Mouse (Mus musculus) lung, postnatal 0 days (tissue): Measurements from ENCODE around the gene Myrip. TPM values are rescaled to one million over a fixed set of nuclear protein-coding genes. Genes with fewer than 3 reads are reported as not detected.

Source experiments
- ATAC-seq: fragments of 200-750 bp; cut with Nextera tagmentation; 2 replicates; pipeline ENCODE4 v1.8.0; 2017; ENCODE audit warnings: moderate library complexity
- DNase-seq: peaks from one replicate; pipeline ENCODE4 v3.0.0-alpha.2; 2016; ENCODE audit warnings: low spot score
- H3K27ac ChIP-seq: fragments of 300-500 bp; sonication (generic); 2 replicates; pipeline ENCODE4 v1.5.1; 2014; ENCODE audit warnings: antibody characterized with exemption, mild to moderate bottlenecking, low read length, mixed read lengths
- H3K27me3 ChIP-seq: fragments of 300-500 bp; sonication (generic); replicated peaks from 2 replicates; pipeline ENCODE4 v1.6.1; 2014; ENCODE audit warnings: low read length, mixed read lengths; ENCODE audit not compliant: insufficient read depth
- H3K36me3 ChIP-seq: fragments of 300-500 bp; sonication (generic); 2 replicates; pipeline ENCODE4 v1.6.1; 2014; ENCODE audit warnings: low read length, mixed read lengths; ENCODE audit not compliant: insufficient read depth
- H3K4me1 ChIP-seq: fragments of 300-500 bp; sonication (generic); 2 replicates; pipeline ENCODE4 v1.6.1; 2014; ENCODE audit warnings: antibody characterized with exemption, low read depth, low read length, mixed read lengths; ENCODE audit not compliant: insufficient read depth
- H3K4me2 ChIP-seq: fragments of 300-500 bp; sonication (generic); replicated peaks from 2 replicates; pipeline ENCODE4 v1.6.1; 2014; ENCODE audit warnings: low read depth, mild to moderate bottlenecking, low read length, moderate library complexity, mixed read lengths
- H3K4me3 ChIP-seq: fragments of 300-500 bp; sonication (generic); 2 replicates; pipeline ENCODE4 v1.5.1; 2014; ENCODE audit warnings: low read depth, low read length
- H3K9ac ChIP-seq: fragments of 300-500 bp; sonication (generic); replicated peaks from 2 replicates; pipeline ENCODE4 v1.6.1; 2014; ENCODE audit warnings: low read depth, mild to moderate bottlenecking
- H3K9me3 ChIP-seq: fragments of 300-500 bp; sonication (generic); 2 replicates; pipeline ENCODE4 v1.6.1; 2016; ENCODE audit warnings: low read length, mixed read lengths
- CTCF ChIP-seq: IDR thresholded peaks from 2 replicates; pipeline ENCODE4 v1.5.1; 2016; ENCODE audit warnings: antibody characterized with exemption, mild to moderate bottlenecking
- EP300 ChIP-seq: IDR thresholded peaks from 2 replicates; pipeline ENCODE4 v1.6.1; 2016; ENCODE audit warnings: antibody characterized with exemption, mild to moderate bottlenecking, control low read depth
- WGBS: fragments of 180-500 bp; shearing (Covaris S2); extraction: QIAGEN DNeasy Blood & Tissue Kit; methylation state at CpG from one replicate; pipeline ENCODE4 v1.1.7; 2014; 5-methylcytosine and 5-hydroxymethylcytosine counted together
- polyA plus RNA-seq: library from polyadenylated mRNA; unstranded; fragments of >200 nt; fragmentation: Nextera tagmentation; extraction: Ambion mirVana; gene quantifications from 2 replicates; pipeline ENCODE4 v1.2.1, GENCODE M21; 2015

The Myrip gene
- polyA plus RNA-seq, 1 experiment from 2014 or later, result 0.58 TPM

DNA sequence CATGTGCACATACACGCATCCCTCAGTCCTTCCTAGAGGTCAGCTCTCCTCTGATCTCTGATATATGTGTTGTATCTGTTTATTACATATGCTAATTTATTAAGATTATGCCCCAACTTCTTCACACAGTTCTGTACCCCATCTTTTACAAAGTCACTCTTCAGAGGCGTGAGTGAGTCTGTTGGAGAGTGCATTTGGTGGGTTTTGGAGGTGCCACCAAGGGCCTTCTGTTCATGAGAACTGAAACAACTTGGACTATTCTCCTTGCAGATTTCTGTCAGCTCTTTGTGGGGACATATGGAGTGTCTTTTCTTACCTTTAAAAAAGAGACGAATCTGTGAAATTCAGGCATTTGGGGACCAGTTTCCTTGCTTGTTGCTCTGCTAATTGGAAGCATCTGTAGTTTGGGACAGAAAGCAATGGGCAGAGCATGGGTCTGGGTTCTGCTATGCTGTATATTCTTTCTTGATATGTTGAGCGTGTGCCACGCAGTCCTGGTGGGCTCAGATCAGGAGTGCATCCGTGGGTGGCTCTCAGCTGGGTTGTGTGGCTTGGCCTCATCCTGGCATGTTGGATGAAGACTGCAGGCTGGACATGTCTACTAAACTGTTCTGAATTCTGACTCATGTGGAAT lies 148.5 kb downstream of the Myrip start:
- TF ChIP-seq CTCF (no peak), EP300 (no peak)
- DNase-seq (no peak), ATAC-seq (no peak)
- no peak overlapping the region for H3K4me3 ChIP-seq
- H3K9ac ChIP-seq, result no peak overlapping the region
- no peaks in the 10 kb centered on the region for H3K36me3 ChIP-seq
- no peaks in the 10 kb centered on the region for H3K4me1 ChIP-seq
- H3K27me3 ChIP-seq, result no peaks in the 10 kb centered on the region
- H3K9me3 ChIP-seq, result no peaks in the 10 kb centered on the region
- 84% methylated on average over 6 of the region's 6 CpGs for WGBS
- H3K27ac ChIP-seq, result no peak overlapping the region
- H3K4me2 ChIP-seq, result no peak overlapping the region

DNA sequence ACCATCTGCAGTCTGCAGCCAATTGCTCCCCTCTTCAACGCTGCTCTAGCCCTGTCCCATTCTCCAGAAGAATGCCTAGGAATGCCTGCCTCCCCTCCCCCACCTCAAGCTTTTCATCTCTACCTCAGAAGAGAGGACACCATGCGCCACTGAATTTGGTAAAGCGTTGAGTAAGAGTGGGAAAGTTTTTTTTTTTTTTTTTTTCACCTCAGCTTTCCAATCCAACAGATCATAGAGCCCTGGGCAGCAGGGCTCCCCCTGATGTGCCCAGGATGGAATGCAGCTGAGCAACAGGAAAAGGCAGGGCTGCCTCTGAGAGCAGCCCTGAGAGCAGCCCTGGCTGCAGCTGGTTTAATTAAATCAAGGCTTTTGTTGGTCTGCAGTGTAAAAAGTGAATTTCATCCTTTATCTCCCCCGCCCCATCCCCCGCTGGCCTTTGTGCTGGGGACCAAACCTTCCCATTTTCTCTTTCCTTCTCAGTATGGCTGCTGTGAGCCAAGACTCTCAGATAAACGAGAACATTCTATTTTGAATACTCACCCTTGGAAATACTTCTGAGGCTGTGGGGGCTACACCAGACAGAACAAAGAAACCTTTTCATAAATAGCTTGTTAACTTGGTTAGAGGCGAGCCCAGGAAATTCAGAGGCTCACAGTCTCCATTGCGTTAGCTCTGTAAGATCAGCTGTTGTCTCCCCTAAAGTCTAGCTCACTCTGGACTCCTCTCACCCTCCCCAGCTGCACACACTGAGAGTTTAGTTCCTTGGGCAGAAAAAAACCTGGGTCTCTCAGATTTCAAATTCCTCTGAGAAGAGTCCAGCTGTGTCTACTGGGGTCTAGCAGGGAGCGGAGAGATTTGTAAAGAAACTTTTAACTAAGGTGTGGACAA lies 154.7 kb downstream of the Myrip start:
- no peak overlapping the region for H3K27ac ChIP-seq
- H3K9me3 ChIP-seq, result no peaks in the 10 kb centered on the region
- peak; percentile 5 for DNase-seq
- H3K9ac ChIP-seq, result no peak overlapping the region
- TF ChIP-seq EP300, result no peak
- no peak overlapping the region for H3K4me2 ChIP-seq
- no peaks in the 10 kb centered on the region for H3K36me3 ChIP-seq
- ATAC-seq, result peak; percentile 37; the same call in 1 of the 2 replicates
- no peaks in the 10 kb centered on the region for H3K4me1 ChIP-seq
- H3K27me3 ChIP-seq, result no peaks in the 10 kb centered on the region
- 26% methylated on average over 9 of the region's 9 CpGs for WGBS
- H3K4me3 ChIP-seq, result no peak overlapping the region

DNA sequence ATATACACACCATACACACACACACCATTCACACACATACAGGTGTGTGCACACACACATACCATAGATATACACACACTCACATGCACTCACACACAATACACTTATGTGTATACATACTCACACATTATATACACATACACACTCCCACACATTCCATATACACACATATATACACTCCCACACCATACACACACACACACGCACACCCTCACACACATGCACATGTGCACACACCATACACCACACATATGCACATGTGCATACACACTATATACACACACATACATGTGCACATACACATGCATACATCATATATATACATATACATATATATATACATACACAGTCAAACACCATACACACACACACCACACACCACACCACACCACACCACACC lies 169.1 kb downstream of the Myrip start:
- no peaks in the 10 kb centered on the region for H3K9me3 ChIP-seq
- no peak for ATAC-seq
- WGBS, result 88% methylated on average over 1 of the region's 1 CpGs
- no peak overlapping the region for H3K4me3 ChIP-seq
- no peak for DNase-seq
- H3K27me3 ChIP-seq, result no peaks in the 10 kb centered on the region
- TF ChIP-seq EP300 (no peak), CTCF (no peak)
- no peak overlapping the region for H3K4me2 ChIP-seq
- no peak overlapping the region for H3K27ac ChIP-seq
- no peaks in the 10 kb centered on the region for H3K4me1 ChIP-seq
- H3K36me3 ChIP-seq, result no peaks in the 10 kb centered on the region
- no peak overlapping the region for H3K9ac ChIP-seq

DNA sequence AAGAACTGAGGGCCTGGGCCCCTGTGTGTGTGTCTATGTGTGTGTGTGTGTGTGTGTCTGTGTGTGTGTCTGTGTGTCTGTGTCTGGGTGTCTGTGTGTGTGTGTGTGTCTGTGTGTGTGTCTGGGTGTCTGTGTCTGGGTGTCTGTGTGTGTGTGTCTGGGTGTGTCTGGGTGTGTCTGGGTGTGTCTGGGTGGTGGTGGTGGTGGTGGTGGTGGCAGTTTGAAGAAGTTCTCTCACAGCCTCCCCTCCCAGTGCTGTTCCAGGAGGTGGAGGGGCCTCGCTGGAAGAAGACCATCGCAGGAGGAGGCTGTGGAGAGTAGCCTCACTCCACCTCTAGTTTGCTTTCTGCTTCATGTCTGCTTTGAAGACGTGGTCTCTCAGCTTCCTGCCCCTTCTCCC lies 180.3 kb downstream of the Myrip start:
- 64% methylated on average over 3 of the region's 3 CpGs for WGBS
- H3K36me3 ChIP-seq, result no peaks in the 10 kb centered on the region
- H3K4me1 ChIP-seq, result no peaks in the 10 kb centered on the region
- H3K4me3 ChIP-seq, result no peak overlapping the region
- ATAC-seq (no peak), DNase-seq (no peak)
- TF ChIP-seq EP300, result no peak
- no peaks in the 10 kb centered on the region for H3K9me3 ChIP-seq
- H3K4me2 ChIP-seq, result no peak overlapping the region
- H3K27ac ChIP-seq, result no peak overlapping the region
- no peak overlapping the region for H3K9ac ChIP-seq
- no peaks in the 10 kb centered on the region for H3K27me3 ChIP-seq

DNA sequence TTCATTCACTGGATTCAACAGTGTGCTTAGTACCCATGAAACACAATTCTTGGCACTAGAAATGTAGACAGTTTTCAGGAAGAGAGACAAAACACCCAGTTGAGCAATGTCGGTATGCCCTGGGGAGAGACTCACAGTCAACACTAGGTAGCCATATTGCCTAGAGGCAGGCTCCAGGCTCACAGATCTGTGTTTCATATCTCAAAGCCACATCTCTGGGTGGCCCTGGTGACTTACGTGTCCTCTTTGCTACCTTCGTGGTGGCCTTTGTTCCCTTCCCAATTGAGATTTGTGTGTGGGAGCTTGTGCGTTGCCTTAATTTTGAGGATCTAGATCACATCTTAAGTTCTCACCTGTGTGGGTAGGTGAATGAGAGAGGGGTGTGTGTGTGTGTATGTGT lies 181.1 kb downstream of the Myrip start:
- Histone ChIP-seq H3K9me3 (no peaks in the 10 kb centered on the region), H3K27ac (no peak overlapping the region), H3K4me1 (no peaks in the 10 kb centered on the region), H3K27me3 (no peaks in the 10 kb centered on the region), H3K9ac (no peak overlapping the region), H3K4me3 (no peak overlapping the region), H3K4me2 (no peak overlapping the region), H3K36me3 (no peaks in the 10 kb centered on the region)
- DNase-seq (no peak), ATAC-seq (no peak)
- WGBS, result 88% methylated on average over 4 of the region's 4 CpGs
- TF ChIP-seq CTCF (no peak), EP300 (no peak)

DNA sequence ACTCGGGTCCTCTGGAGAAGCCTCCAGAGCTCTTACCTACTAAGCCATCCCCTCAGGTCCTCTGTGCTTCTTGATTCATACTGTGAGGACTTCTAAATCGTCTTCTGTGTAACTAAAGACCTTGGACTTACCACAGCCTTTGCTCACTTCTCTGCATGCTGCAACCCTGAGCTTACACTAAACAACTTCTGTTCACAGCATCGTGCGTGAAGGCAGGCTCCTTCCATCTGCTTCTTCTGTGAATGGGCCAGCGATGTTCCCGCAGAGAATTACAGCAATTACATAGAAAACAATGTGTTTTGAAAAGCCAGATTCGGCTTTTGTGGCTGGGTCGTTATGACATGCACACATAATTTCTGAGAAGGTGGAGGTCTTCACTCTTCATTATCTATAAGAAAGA lies 181.8 kb downstream of the Myrip start:
- no peaks in the 10 kb centered on the region for H3K27me3 ChIP-seq
- TF ChIP-seq EP300 (no peak), CTCF (no peak)
- H3K4me1 ChIP-seq, result no peaks in the 10 kb centered on the region
- H3K4me3 ChIP-seq, result no peak overlapping the region
- H3K4me2 ChIP-seq, result no peak overlapping the region
- ATAC-seq (no peak), DNase-seq (no peak)
- no peak overlapping the region for H3K9ac ChIP-seq
- H3K9me3 ChIP-seq, result no peaks in the 10 kb centered on the region
- WGBS, result 83% methylated on average over 8 of the region's 8 CpGs
- H3K27ac ChIP-seq, result no peak overlapping the region
- H3K36me3 ChIP-seq, result no peaks in the 10 kb centered on the region
